Mouse (Mus musculus) midbrain, postnatal 0 days (tissue): ENCODE measurements around the gene Cap1. TPM values are rescaled to one million over a fixed set of nuclear protein-coding genes. Genes with fewer than 3 reads are reported as not detected.
A peak's percentile ranks its signal among the peaks of the same experiment; 100 is the strongest.

Experiments
- ATAC-seq: fragments of 200-750 bp; cut with Nextera tagmentation; 2 replicates; pipeline ENCODE4 v1.8.0; 2017; ENCODE audit warnings: moderate number of reproducible peaks, mild to moderate bottlenecking, moderate TSS enrichment, moderate library complexity; ENCODE audit not compliant: low FRiP score
- DNase-seq: peaks from one replicate; pipeline ENCODE4 v3.0.0-alpha.2; 2015; ENCODE audit warnings: low spot score
- H3K27ac ChIP-seq: fragments of 300-500 bp; sonication (generic); 2 replicates; pipeline ENCODE4 v1.5.1; 2014; ENCODE audit warnings: low read depth, mild to moderate bottlenecking, low read length, mixed read lengths
- H3K27me3 ChIP-seq: fragments of 300-500 bp; sonication (generic); 2 replicates; pipeline ENCODE4 v1.6.1; 2014; ENCODE audit warnings: low read length, control low read depth, mixed read lengths; ENCODE audit not compliant: insufficient read depth
- H3K36me3 ChIP-seq: fragments of 300-500 bp; sonication (generic); 2 replicates; pipeline ENCODE4 v1.6.1; 2014; ENCODE audit warnings: low read length, control low read depth, mixed read lengths; ENCODE audit not compliant: insufficient read depth
- H3K4me1 ChIP-seq: fragments of 300-500 bp; sonication (generic); 2 replicates; pipeline ENCODE4 v1.6.1; 2014; ENCODE audit warnings: mild to moderate bottlenecking, control low read depth, antibody characterized with exemption, low read length, mixed read lengths; ENCODE audit not compliant: insufficient read depth
- H3K4me2 ChIP-seq: fragments of 300-500 bp; sonication (generic); 2 replicates; pipeline ENCODE4 v1.6.1; 2014; ENCODE audit warnings: low read depth, mild to moderate bottlenecking, low read length, mixed read lengths; ENCODE audit not compliant: poor library complexity, severe bottlenecking
- H3K4me3 ChIP-seq: fragments of 300-500 bp; sonication (generic); 2 replicates; pipeline ENCODE4 v1.5.1; 2014; ENCODE audit warnings: low read depth, mild to moderate bottlenecking, low read length, moderate library complexity
- H3K9ac ChIP-seq: fragments of 300-500 bp; sonication (generic); replicated peaks from 2 replicates; pipeline ENCODE4 v1.6.1; 2014; ENCODE audit warnings: mild to moderate bottlenecking, low read length, moderate library complexity, mixed read lengths; ENCODE audit not compliant: poor library complexity, severe bottlenecking
- H3K9me3 ChIP-seq: fragments of 300-500 bp; sonication (generic); 2 replicates; pipeline ENCODE4 v1.6.1; 2016; ENCODE audit warnings: low read length, control low read depth
- CTCF ChIP-seq: IDR thresholded peaks from 2 replicates; pipeline ENCODE4 v1.5.1; 2016; ENCODE audit warnings: antibody characterized with exemption, mild to moderate bottlenecking
- WGBS: fragments of 180-500 bp; shearing (Covaris S2); extraction: QIAGEN DNeasy Blood & Tissue Kit; methylation state at CpG from one replicate; pipeline ENCODE4 v1.1.7; 2014; 5-methylcytosine and 5-hydroxymethylcytosine counted together
- polyA plus RNA-seq: library from polyadenylated mRNA; unstranded; fragments of >200 nt; fragmentation: Nextera tagmentation; extraction: Ambion mirVana; gene quantifications from 2 replicates; pipeline ENCODE4 v1.2.1, GENCODE M21; 2015
- total RNA-seq: library from RNA; depleted of rRNA; stranded (reverse); fragments of >200 nt; gene quantifications from 2 replicates; pipeline ENCODE4 v1.2.3, GENCODE M21; 2014

The Cap1 gene
- total and polyA plus RNA-seq, 2 experiments from 2014 or later = 58.9 to 157 TPM

DNA sequence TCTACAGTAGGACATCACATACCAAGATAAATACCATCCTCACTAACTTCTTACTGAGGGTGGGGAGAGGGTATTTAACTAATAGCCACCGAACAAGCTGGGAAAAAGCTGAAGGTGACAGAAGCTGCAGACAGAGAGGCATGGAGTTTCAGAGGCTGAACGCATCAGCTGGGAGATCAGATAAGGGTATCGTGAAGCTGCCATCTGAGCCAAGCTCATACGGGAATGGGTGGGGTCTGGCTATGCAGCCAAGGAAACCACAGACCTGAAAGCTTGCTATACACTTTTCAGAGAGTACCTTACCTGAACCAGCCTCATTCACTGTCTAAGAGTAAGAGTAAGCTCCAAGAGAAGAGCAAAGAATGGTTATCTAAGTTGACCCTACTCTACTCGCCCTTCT is 12.9 kb downstream of the Cap1 start:
- no peak overlapping the region for H3K27ac ChIP-seq
- ATAC-seq (no peak), DNase-seq (no peak)
- no peaks in the 10 kb centered on the region for H3K9me3 ChIP-seq
- H3K4me1 ChIP-seq = no peaks in the 10 kb centered on the region
- peaks cover 34% of the 10 kb centered on the region for H3K36me3 ChIP-seq
- 85% methylated on average over 5 of the region's 5 CpGs for WGBS
- H3K4me2 ChIP-seq = no peak overlapping the region
- no peaks in the 10 kb centered on the region for H3K27me3 ChIP-seq
- no peak for TF ChIP-seq CTCF
- H3K9ac ChIP-seq = no peak overlapping the region
- no peak overlapping the region for H3K4me3 ChIP-seq

DNA sequence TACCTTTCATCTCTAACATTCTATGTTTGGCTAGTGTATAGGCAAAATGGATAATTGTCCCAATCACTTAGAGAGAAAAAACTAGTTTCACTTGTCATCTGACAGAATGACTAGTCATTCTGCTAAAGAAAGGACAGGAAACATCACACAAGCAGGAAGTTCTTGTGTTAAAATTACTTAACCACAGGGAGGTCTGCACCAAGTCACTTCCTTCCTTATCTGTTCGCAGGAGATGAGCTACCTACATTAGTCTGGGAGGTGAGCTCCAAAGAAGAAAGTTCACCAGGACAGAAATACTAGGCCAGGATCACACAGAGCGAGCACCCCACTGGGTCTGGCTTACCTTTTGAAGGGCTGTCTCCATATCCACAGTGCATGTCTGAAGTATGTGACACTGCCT is 13.9 kb downstream of the Cap1 start:
- no peak overlapping the region for H3K27ac ChIP-seq
- no peak overlapping the region for H3K4me3 ChIP-seq
- peaks cover 39% of the 10 kb centered on the region for H3K36me3 ChIP-seq
- H3K27me3 ChIP-seq = no peaks in the 10 kb centered on the region
- no peak overlapping the region for H3K4me2 ChIP-seq
- H3K9me3 ChIP-seq = no peaks in the 10 kb centered on the region
- no peaks in the 10 kb centered on the region for H3K4me1 ChIP-seq
- ATAC-seq (no peak), DNase-seq (no peak)
- no peak overlapping the region for H3K9ac ChIP-seq
- no peak for TF ChIP-seq CTCF
- WGBS = 92% methylated on average over 2 of the region's 2 CpGs

DNA sequence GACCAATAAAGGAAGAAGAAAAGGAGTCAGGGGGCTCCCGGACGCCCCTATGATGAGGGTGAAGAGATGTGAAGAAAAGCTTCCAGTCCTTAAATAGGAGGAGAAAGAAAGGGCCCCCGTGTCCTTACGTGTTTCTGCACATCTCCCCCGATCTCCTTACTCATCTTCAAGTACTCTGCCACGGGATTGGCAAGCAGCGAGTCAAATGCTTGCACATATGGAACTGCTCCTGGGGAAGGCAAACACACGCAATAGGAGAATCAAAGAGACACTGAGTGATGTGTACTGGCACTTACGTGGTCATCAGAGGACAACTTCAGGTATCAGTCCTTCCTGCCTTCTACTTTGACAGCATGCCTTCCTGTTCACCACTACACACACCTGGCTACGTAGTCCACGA is 14.6 kb downstream of the Cap1 start:
- no peak overlapping the region for H3K27ac ChIP-seq
- no peak overlapping the region for H3K4me3 ChIP-seq
- H3K9me3 ChIP-seq = no peaks in the 10 kb centered on the region
- no peak for DNase-seq
- H3K36me3 ChIP-seq = peaks cover 43% of the 10 kb centered on the region
- no peaks in the 10 kb centered on the region for H3K4me1 ChIP-seq
- no peaks in the 10 kb centered on the region for H3K27me3 ChIP-seq
- H3K9ac ChIP-seq = no peak overlapping the region
- H3K4me2 ChIP-seq = no peak overlapping the region
- 94% methylated on average over 11 of the region's 11 CpGs for WGBS
- ATAC-seq = no peak
- TF ChIP-seq CTCF = no peak

DNA sequence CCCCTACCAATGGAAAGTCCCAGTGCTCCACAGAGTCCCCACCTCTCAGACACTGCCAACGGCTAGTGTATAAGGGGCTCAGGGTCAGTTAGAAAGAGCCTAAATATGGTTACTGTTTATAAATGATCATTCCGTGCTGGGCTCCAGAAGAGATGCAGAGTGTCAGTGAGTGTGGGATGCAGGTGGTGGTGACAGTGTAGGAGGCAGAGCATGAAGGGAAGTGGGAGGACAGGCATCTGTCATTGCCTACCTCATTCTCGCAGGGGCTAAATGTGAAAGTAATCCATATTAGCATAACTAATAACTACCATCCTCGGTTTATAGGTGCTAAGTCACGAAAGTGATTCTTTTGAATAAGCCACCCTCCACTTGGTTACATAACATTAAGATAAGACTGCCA is 15.1 kb downstream of the Cap1 start:
- no peak for ATAC-seq
- Histone ChIP-seq H3K36me3 (peaks cover 48% of the 10 kb centered on the region), H3K9ac (no peak overlapping the region), H3K4me3 (no peak overlapping the region), H3K27ac (no peak overlapping the region), H3K27me3 (no peaks in the 10 kb centered on the region), H3K9me3 (no peaks in the 10 kb centered on the region), H3K4me2 (no peak overlapping the region), H3K4me1 (no peaks in the 10 kb centered on the region)
- no peak for DNase-seq
- WGBS = 87% methylated on average over 5 of the region's 5 CpGs
- TF ChIP-seq CTCF = no peak

DNA sequence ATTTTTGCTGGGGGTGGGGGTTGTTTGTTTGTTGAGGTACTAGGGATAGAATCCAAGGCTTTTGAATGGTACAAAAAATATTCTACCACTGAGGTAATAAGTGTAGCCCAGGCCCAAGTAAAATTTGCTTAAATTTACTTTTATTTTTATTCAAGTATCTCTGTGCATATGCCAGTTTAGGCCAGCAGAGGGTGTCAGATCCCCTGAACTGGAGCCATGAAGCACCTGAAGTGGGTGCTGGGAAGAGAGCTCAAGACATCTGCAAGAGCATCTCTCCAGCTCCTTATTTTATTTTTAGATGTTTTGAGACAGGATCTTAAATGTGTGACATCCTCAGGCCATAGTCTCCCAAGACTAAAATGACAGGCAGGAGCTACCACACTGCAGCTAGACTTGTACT is 15.8 kb downstream of the Cap1 start:
- Histone ChIP-seq H3K4me3 (no peak overlapping the region), H3K4me2 (no peak overlapping the region), H3K36me3 (peaks cover 55% of the 10 kb centered on the region), H3K9ac (no peak overlapping the region), H3K9me3 (no peaks in the 10 kb centered on the region), H3K27ac (no peak overlapping the region), H3K27me3 (no peaks in the 10 kb centered on the region), H3K4me1 (no peaks in the 10 kb centered on the region)
- TF ChIP-seq CTCF = peak; percentile 69
- DNase-seq (peak; percentile 50), ATAC-seq (no peak)

DNA sequence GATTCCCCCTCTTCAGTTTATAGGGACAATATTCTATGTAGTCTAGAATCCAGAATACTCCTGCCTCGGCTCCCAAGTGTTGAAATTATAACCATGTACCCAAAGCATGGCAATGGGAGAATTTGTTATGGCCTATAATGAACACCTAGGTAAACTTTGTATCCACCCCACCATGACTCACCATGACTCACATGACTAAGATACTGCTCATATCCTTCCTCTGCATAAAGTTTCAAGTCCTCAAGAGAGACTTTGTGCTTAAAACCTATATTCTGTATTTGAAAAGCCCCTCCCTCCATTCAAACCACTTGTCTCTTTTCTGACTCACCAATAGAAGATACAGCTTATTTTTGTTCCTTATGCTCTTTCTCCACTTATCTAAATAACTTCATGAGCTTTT is 17.8 kb downstream of the Cap1 start:
- no peak for ATAC-seq
- 90% methylated on average over 1 of the region's 1 CpGs for WGBS

More for the DNA sequence above, 17.8 kb downstream of the Cap1 start:
- H3K9ac ChIP-seq = no peak overlapping the region
- H3K4me3 ChIP-seq = no peak overlapping the region
- TF ChIP-seq CTCF = no peak
- no peak overlapping the region for H3K4me2 ChIP-seq
- H3K36me3 ChIP-seq = peaks cover 73% of the 10 kb centered on the region
- H3K4me1 ChIP-seq = no peaks in the 10 kb centered on the region
- no peaks in the 10 kb centered on the region for H3K27me3 ChIP-seq
- no peak for DNase-seq
- no peaks in the 10 kb centered on the region for H3K9me3 ChIP-seq
- H3K27ac ChIP-seq = no peak overlapping the region
